Mouse (Mus musculus): ENCODE data around the gene Lor. TPM values are rescaled to one million over a fixed set of nuclear protein-coding genes. Genes with fewer than 3 reads are reported as not detected.

Gene Lor
- polyA plus RNA-seq, 1 experiment from 2014 or later: 0.31 TPM

- Histone ChIP-seq H3K36me3 (ENCODE audit: control insufficient read depth, insufficient read depth, low read length) (no peaks in the 10 kb centered on the region), H3K4me1 (ENCODE audit: control insufficient read depth, insufficient read depth, low read length) (no peaks in the 10 kb centered on the region), H3K27ac (ENCODE audit: low read depth, low read length) (peak overlapping the region; percentile 7; the same call in 1 of the 2 replicates), H3K4me3 (ENCODE audit: low read depth, low read length) (peak overlapping the region; percentile 71), H3K27me3 (ENCODE audit: control insufficient read depth, insufficient read depth, low read length) (peaks cover 23% of the 10 kb centered on the region), H3K9me3 (replicated peaks; ENCODE audit: control insufficient read depth, low read length) (no peaks in the 10 kb centered on the region), H3K4me2 (peak overlapping the region; percentile 94), H3K9ac (ENCODE audit: low read depth, low read length) (peak overlapping the region; percentile 73)
- peak; percentile 61 for ATAC-seq (replicated peaks; ENCODE audit: insufficient number of reproducible peaks, low FRiP score, low TSS enrichment)
- under 1% methylated on average over 65 of the region's 82 CpGs for WGBS (ENCODE audit: insufficient replicate concordance)
Measured at GRCm38 (mm10) chr3:92080462-92081284, 2.3 kb downstream of the Lor start.

GRCm38 (mm10) chr3:92050382-92051054 is 32.4 kb downstream of the Lor start:
- H3K9ac ChIP-seq (ENCODE audit: low read depth, low read length): no peak overlapping the region
- no peak overlapping the region for H3K4me2 ChIP-seq
- no peaks in the 10 kb centered on the region for H3K27me3 ChIP-seq (ENCODE audit: control insufficient read depth, insufficient read depth, low read length)
- H3K27ac ChIP-seq (ENCODE audit: low read depth, low read length): no peak overlapping the region
- 49% methylated on average over 6 of the region's 6 CpGs for WGBS (ENCODE audit: insufficient replicate concordance)
- no peak overlapping the region for H3K4me3 ChIP-seq (ENCODE audit: low read depth, low read length)
- no peak for ATAC-seq (replicated peaks; ENCODE audit: insufficient number of reproducible peaks, low FRiP score, low TSS enrichment)
- H3K36me3 ChIP-seq (ENCODE audit: control insufficient read depth, insufficient read depth, low read length): no peaks in the 10 kb centered on the region
- H3K9me3 ChIP-seq (replicated peaks; ENCODE audit: control insufficient read depth, low read length): no peaks in the 10 kb centered on the region
- no peaks in the 10 kb centered on the region for H3K4me1 ChIP-seq (ENCODE audit: control insufficient read depth, insufficient read depth, low read length)

- Histone ChIP-seq H3K9ac (ENCODE audit: low read depth, low read length) (no peak overlapping the region), H3K4me2 (no peak overlapping the region)
- WGBS (ENCODE audit: insufficient replicate concordance): 50% methylated on average over 1 of the region's 1 CpGs
Measured at GRCm38 (mm10) chr3:92033892-92034291, 49.0 kb downstream of the Lor start.

GRCm38 (mm10) chr3:92033203-92033602 is 49.7 kb downstream of the Lor start:
- Histone ChIP-seq H3K27me3 (ENCODE audit: control insufficient read depth, insufficient read depth, low read length) (no peaks in the 10 kb centered on the region), H3K4me1 (ENCODE audit: control insufficient read depth, insufficient read depth, low read length) (no peaks in the 10 kb centered on the region), H3K4me3 (ENCODE audit: low read depth, low read length) (no peak overlapping the region), H3K4me2 (no peak overlapping the region), H3K9me3 (replicated peaks; ENCODE audit: control insufficient read depth, low read length) (no peaks in the 10 kb centered on the region), H3K9ac (ENCODE audit: low read depth, low read length) (no peak overlapping the region), H3K27ac (ENCODE audit: low read depth, low read length) (no peak overlapping the region), H3K36me3 (ENCODE audit: control insufficient read depth, insufficient read depth, low read length) (no peaks in the 10 kb centered on the region)
- ATAC-seq (replicated peaks; ENCODE audit: insufficient number of reproducible peaks, low FRiP score, low TSS enrichment): no peak
- WGBS (ENCODE audit: insufficient replicate concordance): 40% methylated on average over 2 of the region's 2 CpGs

More at GRCm38 (mm10) chr3:92033892-92034291, 49.0 kb downstream of the Lor start:
- no peaks in the 10 kb centered on the region for H3K4me1 ChIP-seq (ENCODE audit: control insufficient read depth, insufficient read depth, low read length)
- no peaks in the 10 kb centered on the region for H3K36me3 ChIP-seq (ENCODE audit: control insufficient read depth, insufficient read depth, low read length)
- ATAC-seq (replicated peaks; ENCODE audit: insufficient number of reproducible peaks, low FRiP score, low TSS enrichment): no peak
- no peak overlapping the region for H3K4me3 ChIP-seq (ENCODE audit: low read depth, low read length)
- H3K9me3 ChIP-seq (replicated peaks; ENCODE audit: control insufficient read depth, low read length): no peaks in the 10 kb centered on the region
- no peak overlapping the region for H3K27ac ChIP-seq (ENCODE audit: low read depth, low read length)
- no peaks in the 10 kb centered on the region for H3K27me3 ChIP-seq (ENCODE audit: control insufficient read depth, insufficient read depth, low read length)

Small RNA genes lying within 50 kb of the gene (microRNA-seq; reads per million reads assigned to microRNA genes)
- not detected for gene Gm25145 (ENCODE audit: borderline number of aligned reads)

Other genes starting within 250 kb of the Lor start
- gene Pglyrp3, start 68.6 kb downstream of the Lor start, polyA plus RNA-seq (2014; fragmentation: Nextera tagmentation; extraction: Ambion mirVana): not detected in 2 replicates
- gene Prr9, start 40.8 kb upstream of the Lor start, polyA plus RNA-seq (2014; fragmentation: Nextera tagmentation; extraction: Ambion mirVana): not detected in 2 replicates
- not detected in 2 replicates for gene Lelp1, start 59.6 kb upstream of the Lor start, polyA plus RNA-seq (2014; fragmentation: Nextera tagmentation; extraction: Ambion mirVana)
- not detected in 2 replicates for gene Sprr2a1, start 132.7 kb upstream of the Lor start, polyA plus RNA-seq (2014; fragmentation: Nextera tagmentation; extraction: Ambion mirVana)
- 0.86 and 0.96 TPM in 2 replicates for gene Sprr2a2, start 132.8 kb upstream of the Lor start, polyA plus RNA-seq (2014; fragmentation: Nextera tagmentation; extraction: Ambion mirVana)
- gene Sprr2a3, start 202.3 kb upstream of the Lor start, polyA plus RNA-seq (2014; fragmentation: Nextera tagmentation; extraction: Ambion mirVana): not detected in 2 replicates
- not detected in 2 replicates for gene Sprr2b, start 233.5 kb upstream of the Lor start, polyA plus RNA-seq (2014; fragmentation: Nextera tagmentation; extraction: Ambion mirVana)